Mouse (Mus musculus): ENCODE data around the gene Wdr25. TPM values are rescaled to one million over a fixed set of nuclear protein-coding genes. Genes with fewer than 3 reads are reported as not detected.

Gene Wdr25
- polyA plus RNA-seq, 1 experiment from 2014 or later: 7.3 TPM

GRCm38 (mm10) chr12:108953011-108953550 is 59.6 kb downstream of the Wdr25 start:
- 0 out of 2 replicates have a peak, but pooled peaks cover 5% of the 10 kb centered on the region for H3K27me3 ChIP-seq (ENCODE audit: low read depth, poor library complexity, severe bottlenecking)
- H3K9me3 ChIP-seq (replicated peaks): no peaks in the 10 kb centered on the region
- H3K4me3 ChIP-seq: no peak overlapping the region
- H3K27ac ChIP-seq (replicated peaks): 0 out of 2 replicates have a peak overlapping the region, but pooled peaks have one; percentile 38
- no peak for DNase-seq (ENCODE audit: low spot score)
- no peaks in the 10 kb centered on the region for H3K36me3 ChIP-seq
- 85% methylated on average over 9 of the region's 9 CpGs for WGBS
- peaks cover 31% of the 10 kb centered on the region for H3K4me1 ChIP-seq

GRCm38 (mm10) chr12:108953838-108954237 is 60.4 kb downstream of the Wdr25 start:
- no peak overlapping the region for H3K4me3 ChIP-seq
- peak overlapping the region; percentile 38; the same call in 1 of the 2 replicates for H3K27ac ChIP-seq (replicated peaks)
- H3K27me3 ChIP-seq (ENCODE audit: low read depth, poor library complexity, severe bottlenecking): 0 out of 2 replicates have a peak, but pooled peaks cover 6% of the 10 kb centered on the region
- DNase-seq (ENCODE audit: low spot score): peak; percentile 24
- H3K9me3 ChIP-seq (replicated peaks): no peaks in the 10 kb centered on the region
- no peaks in the 10 kb centered on the region for H3K36me3 ChIP-seq
- WGBS: 15% methylated on average over 6 of the region's 6 CpGs
- peaks cover 39% of the 10 kb centered on the region for H3K4me1 ChIP-seq

DNA sequence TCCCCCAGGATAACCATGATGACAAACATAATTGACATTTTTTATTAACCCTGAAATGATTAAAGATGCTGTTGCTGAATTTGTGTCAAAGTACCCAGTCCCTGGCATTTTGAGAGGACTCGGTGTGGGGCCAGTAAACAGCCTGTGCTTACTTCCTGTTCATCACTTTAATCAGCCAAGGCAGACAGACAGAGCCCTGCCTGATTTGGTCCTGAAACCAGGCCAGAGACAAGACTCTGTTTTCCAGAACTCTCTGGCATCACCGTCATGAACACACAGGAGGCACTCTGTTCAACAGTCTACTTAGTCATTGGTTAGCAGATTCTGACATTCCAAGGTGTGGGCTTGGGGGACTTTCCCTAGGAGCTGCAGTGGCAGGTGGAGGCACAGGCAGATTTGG is 61.0 kb downstream of the Wdr25 start:
- 0 out of 2 replicates have a peak, but pooled peaks cover 6% of the 10 kb centered on the region for H3K27me3 ChIP-seq (ENCODE audit: low read depth, poor library complexity, severe bottlenecking)
- DNase-seq (ENCODE audit: low spot score): no peak
- no peaks in the 10 kb centered on the region for H3K36me3 ChIP-seq
- no peak overlapping the region; the same call in 1 of the 2 replicates for H3K27ac ChIP-seq (replicated peaks)
- H3K4me1 ChIP-seq: peaks cover 45% of the 10 kb centered on the region
- 66% methylated on average over 2 of the region's 2 CpGs for WGBS
- no peak overlapping the region for H3K4me3 ChIP-seq
- H3K9me3 ChIP-seq (replicated peaks): no peaks in the 10 kb centered on the region

GRCm38 (mm10) chr12:108958483-108958882 is 65.1 kb downstream of the Wdr25 start:
- WGBS: 63% methylated on average over 7 of the region's 7 CpGs

DNA sequence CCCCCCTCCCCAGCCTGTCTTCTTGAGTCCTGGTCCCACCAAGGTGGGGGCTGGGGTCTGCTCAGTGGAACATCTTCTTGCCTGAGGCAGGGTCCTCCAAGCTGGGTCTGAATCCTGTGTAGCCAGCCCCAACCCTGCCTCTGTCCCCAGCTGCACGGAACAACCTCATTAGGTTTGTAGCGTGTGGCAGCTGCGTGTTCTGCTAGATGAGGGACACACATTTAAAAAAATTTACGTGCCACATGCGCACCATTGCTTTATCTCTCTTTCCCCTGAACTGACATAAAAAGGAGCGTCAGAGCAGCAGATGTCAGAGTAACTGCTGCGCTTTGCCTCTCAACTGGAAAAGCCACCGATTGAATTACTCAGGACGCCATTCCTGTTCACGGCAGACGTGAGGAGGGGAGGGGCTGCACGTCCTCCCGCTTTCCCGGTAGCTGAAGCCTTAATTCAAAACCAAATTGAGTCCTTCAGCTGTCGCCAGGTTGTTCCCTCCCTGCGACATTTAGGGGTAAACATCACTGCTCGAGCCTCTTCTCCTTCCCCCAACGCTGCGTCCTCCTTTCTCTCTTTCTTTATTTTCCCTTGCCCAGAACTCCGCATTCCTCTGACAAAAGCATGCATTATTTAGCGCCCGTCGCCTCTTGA is 65.7 kb downstream of the Wdr25 start:
- Histone ChIP-seq H3K4me3 (peak overlapping the region; percentile 49), H3K4me1 (peaks cover 36% of the 10 kb centered on the region), H3K36me3 (no peaks in the 10 kb centered on the region), H3K27me3 (ENCODE audit: low read depth, poor library complexity, severe bottlenecking) (peaks cover 18% of the 10 kb centered on the region), H3K27ac (replicated peaks) (peak overlapping the region; percentile 73), H3K9me3 (replicated peaks) (no peaks in the 10 kb centered on the region)
- peak; percentile 43 for DNase-seq (ENCODE audit: low spot score)
- 1% methylated on average over 23 of the region's 23 CpGs for WGBS

More at GRCm38 (mm10) chr12:108958483-108958882, 65.1 kb downstream of the Wdr25 start:
- no peak for DNase-seq (ENCODE audit: low spot score)
- Histone ChIP-seq H3K36me3 (no peaks in the 10 kb centered on the region), H3K4me1 (peaks cover 42% of the 10 kb centered on the region), H3K27ac (replicated peaks) (peak overlapping the region; percentile 73; the same call in 1 of the 2 replicates), H3K27me3 (ENCODE audit: low read depth, poor library complexity, severe bottlenecking) (peaks cover 18% of the 10 kb centered on the region), H3K4me3 (peak overlapping the region; percentile 49; the same call in 1 of the 2 replicates), H3K9me3 (replicated peaks) (no peaks in the 10 kb centered on the region)

GRCm38 (mm10) chr12:108959639-108960219 is 66.3 kb downstream of the Wdr25 start:
- Histone ChIP-seq H3K27ac (replicated peaks) (peak overlapping the region; percentile 73), H3K4me3 (peak overlapping the region; percentile 49), H3K36me3 (no peaks in the 10 kb centered on the region), H3K4me1 (peaks cover 29% of the 10 kb centered on the region), H3K9me3 (replicated peaks) (no peaks in the 10 kb centered on the region), H3K27me3 (ENCODE audit: low read depth, poor library complexity, severe bottlenecking) (peaks cover 18% of the 10 kb centered on the region)
- DNase-seq (ENCODE audit: low spot score): no peak
- WGBS: 16% methylated on average over 12 of the region's 12 CpGs

GRCm38 (mm10) chr12:108960225-108960624 is 66.8 kb downstream of the Wdr25 start:
- whole genome bisulfite sequencing: 61% methylated on average over 10 of the region's 10 CpGs

DNA sequence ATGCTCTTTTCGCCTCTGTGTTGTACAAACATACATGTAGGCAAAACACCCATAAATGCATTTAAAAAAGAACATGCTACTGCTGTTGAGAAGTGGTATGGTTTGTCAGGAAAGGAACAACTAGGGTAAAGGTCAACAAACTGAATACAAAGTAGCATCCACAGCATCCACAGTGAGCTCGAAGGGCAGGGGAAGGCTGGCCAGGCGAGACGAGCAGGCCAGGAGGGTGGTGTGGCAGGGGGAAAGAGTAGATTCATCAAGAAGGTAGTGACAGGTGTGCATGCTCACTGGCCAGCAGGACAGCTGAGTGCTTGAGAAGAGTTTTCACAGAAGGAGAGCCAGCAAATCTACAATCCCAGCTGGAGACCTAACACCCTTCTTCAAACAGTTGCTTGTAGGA is 74.2 kb downstream of the Wdr25 start:
- no peaks in the 10 kb centered on the region for H3K36me3 ChIP-seq
- 91% methylated on average over 4 of the region's 4 CpGs for WGBS
- H3K9me3 ChIP-seq (replicated peaks): no peaks in the 10 kb centered on the region
- DNase-seq (ENCODE audit: low spot score): no peak
- H3K27me3 ChIP-seq (ENCODE audit: low read depth, poor library complexity, severe bottlenecking): no peaks in the 10 kb centered on the region
- no peaks in the 10 kb centered on the region for H3K4me1 ChIP-seq
- no peak overlapping the region for H3K27ac ChIP-seq (replicated peaks)
- no peak overlapping the region for H3K4me3 ChIP-seq

More at GRCm38 (mm10) chr12:108960225-108960624, 66.8 kb downstream of the Wdr25 start:
- Histone ChIP-seq H3K27me3 (ENCODE audit: low read depth, poor library complexity, severe bottlenecking) (peaks cover 18% of the 10 kb centered on the region), H3K9me3 (replicated peaks) (no peaks in the 10 kb centered on the region), H3K4me3 (no peak overlapping the region), H3K36me3 (no peaks in the 10 kb centered on the region), H3K4me1 (peaks cover 29% of the 10 kb centered on the region), H3K27ac (replicated peaks) (peak overlapping the region; percentile 73)
- DNase-seq (ENCODE audit: low spot score): no peak

DNA sequence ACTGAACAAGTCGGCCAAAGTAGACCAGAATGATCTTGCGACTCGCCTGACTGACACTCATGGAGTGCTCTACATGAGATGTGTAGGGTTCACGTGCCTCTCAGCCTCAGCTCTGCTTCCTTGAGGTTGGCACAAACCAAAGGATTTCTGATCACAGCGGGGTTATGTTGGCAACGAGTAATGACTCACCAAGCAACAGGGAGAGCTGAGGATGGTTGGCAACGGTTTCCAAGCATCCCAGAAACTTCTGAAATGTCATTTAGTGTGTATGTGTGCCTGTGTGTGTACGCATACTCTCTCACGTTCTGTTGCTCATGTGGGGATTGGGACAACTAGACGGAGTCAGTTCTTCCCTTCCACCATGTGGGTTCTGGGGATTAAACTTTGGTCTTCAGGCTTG is 74.6 kb downstream of the Wdr25 start:
- no peaks in the 10 kb centered on the region for H3K36me3 ChIP-seq
- no peak for DNase-seq (ENCODE audit: low spot score)
- no peak overlapping the region for H3K4me3 ChIP-seq
- no peak overlapping the region for H3K27ac ChIP-seq (replicated peaks)
- H3K27me3 ChIP-seq (ENCODE audit: low read depth, poor library complexity, severe bottlenecking): no peaks in the 10 kb centered on the region
- 88% methylated on average over 10 of the region's 10 CpGs for WGBS
- no peaks in the 10 kb centered on the region for H3K9me3 ChIP-seq (replicated peaks)
- H3K4me1 ChIP-seq: no peaks in the 10 kb centered on the region

DNA sequence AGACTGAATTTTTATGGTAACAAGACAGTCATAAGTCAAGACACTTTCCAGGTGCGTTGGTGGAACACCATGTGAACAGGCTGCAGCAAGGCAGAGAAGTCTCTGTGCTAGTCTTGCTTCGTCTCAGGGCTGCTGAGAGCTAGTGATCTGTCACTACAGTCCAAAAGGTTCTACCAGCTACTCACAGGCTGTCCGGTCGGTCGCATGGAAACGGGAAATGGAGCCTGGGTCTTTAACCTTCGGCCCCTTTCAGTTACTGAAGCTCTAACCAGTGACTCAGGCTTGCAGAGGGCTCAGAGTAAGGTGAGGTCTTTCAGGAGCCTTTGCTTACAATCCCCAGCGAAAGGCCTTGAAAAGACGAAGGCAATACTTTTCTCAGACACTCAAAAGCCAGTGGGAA is 78.0 kb downstream of the Wdr25 start:
- DNase-seq (ENCODE audit: low spot score): no peak
- no peaks in the 10 kb centered on the region for H3K9me3 ChIP-seq (replicated peaks)
- WGBS: 91% methylated on average over 9 of the region's 9 CpGs
- no peak overlapping the region for H3K4me3 ChIP-seq
- no peaks in the 10 kb centered on the region for H3K4me1 ChIP-seq
- no peaks in the 10 kb centered on the region for H3K27me3 ChIP-seq (ENCODE audit: low read depth, poor library complexity, severe bottlenecking)
- H3K36me3 ChIP-seq: no peaks in the 10 kb centered on the region
- no peak overlapping the region for H3K27ac ChIP-seq (replicated peaks)

DNA sequence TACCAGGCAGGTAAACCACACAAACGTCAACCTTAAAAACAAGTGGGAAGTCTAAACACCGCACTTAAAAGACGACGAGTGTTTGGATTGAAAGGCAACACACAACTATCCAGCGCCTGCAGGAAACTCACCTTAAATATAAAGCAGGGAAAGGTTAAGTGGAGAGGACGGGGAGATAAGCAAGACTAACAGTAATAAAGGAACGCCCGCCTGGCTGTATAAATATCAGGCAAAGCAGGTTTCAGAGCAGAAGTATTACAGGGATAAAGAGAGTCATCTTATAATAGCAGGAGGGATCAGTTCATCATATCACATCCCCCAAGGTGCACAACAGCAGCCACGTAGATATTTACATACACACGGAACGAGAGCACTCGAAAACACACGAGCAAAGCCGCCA is 78.8 kb downstream of the Wdr25 start:
- no peaks in the 10 kb centered on the region for H3K36me3 ChIP-seq
- DNase-seq (ENCODE audit: low spot score): no peak
- 91% methylated on average over 14 of the region's 14 CpGs for WGBS
- no peaks in the 10 kb centered on the region for H3K9me3 ChIP-seq (replicated peaks)
- H3K27ac ChIP-seq (replicated peaks): no peak overlapping the region
- H3K4me3 ChIP-seq: no peak overlapping the region
- H3K27me3 ChIP-seq (ENCODE audit: low read depth, poor library complexity, severe bottlenecking): no peaks in the 10 kb centered on the region
- no peaks in the 10 kb centered on the region for H3K4me1 ChIP-seq

DNA sequence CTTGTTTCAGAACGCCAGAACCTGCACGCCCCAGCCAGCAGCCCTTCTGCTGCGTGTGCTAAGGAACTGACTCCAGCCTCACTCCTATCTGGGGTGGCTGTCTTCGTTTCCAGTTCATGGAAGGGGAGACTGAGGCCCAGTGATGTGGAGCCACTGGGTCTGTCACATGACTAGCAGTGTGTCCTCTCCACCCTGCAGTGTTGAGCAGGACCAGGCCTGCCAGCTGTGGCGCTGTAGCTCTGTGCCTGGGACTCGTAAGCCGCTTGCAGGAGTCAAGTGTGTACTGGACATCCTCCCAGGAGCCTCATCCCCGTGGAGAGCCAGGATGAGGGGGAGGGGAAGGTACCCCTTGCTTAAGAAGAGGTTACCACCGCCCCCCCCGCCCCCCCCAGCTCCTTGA is 86.5 kb downstream of the Wdr25 start:
- peak overlapping the region; percentile 10; the same call in 1 of the 2 replicates for H3K27ac ChIP-seq (replicated peaks)

More for the DNA sequence above, 86.5 kb downstream of the Wdr25 start:
- 0 out of 2 replicates have a peak, but pooled peaks cover 4% of the 10 kb centered on the region for H3K27me3 ChIP-seq (ENCODE audit: low read depth, poor library complexity, severe bottlenecking)
- H3K36me3 ChIP-seq: no peaks in the 10 kb centered on the region
- no peaks in the 10 kb centered on the region for H3K9me3 ChIP-seq (replicated peaks)
- H3K4me1 ChIP-seq: peaks cover 33% of the 10 kb centered on the region
- no peak overlapping the region for H3K4me3 ChIP-seq
- peak; percentile 42 for DNase-seq (ENCODE audit: low spot score)
- 27% methylated on average over 10 of the region's 10 CpGs for WGBS
